Mouse (Mus musculus) CD4-positive, CD25-positive, alpha-beta regulatory T cell, adult 2 months (primary cell): ENCODE measurements around the gene Tmem204.
"Not testable (repeated sequence)": the region's sequence is repeated elsewhere in the genome, so short reads cannot be mapped to it uniquely, and the experiment has no call there.

Experiments used
- DNase-seq: peaks from one replicate; pipeline ENCODE4 v3.0.0-alpha.2; 2012; ENCODE audit warnings: low read depth, low spot score

The Tmem204 gene

DNA sequence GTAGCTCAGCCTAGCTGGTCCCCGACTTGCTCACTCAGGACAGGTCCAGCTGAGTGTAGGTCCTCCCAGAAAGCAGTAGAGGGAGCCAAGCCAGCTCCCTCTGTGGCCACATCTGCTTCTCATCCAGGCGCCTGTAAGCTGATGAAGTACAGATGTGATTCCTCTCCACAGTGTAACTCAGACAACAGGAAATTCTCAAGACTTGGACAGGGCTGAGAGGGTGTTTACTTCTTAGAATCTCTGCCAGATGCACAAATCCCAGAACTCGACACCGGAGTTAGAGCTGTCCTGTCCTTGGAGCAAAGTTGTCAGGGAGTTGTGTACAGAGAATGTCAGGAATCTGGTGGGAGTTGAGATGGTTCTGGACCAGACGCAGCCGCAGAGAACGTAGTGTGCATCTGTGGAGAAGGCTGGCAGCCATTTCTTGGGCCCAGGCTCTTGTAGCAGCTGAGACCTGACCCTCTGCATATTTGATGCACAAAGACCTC, at the start of gene Tmem204:
Gene Tmem204, minus strand, starts transcription at position 148 of the 488 bp plus-strand sequence.
- DNase-seq, result no peak

DNA sequence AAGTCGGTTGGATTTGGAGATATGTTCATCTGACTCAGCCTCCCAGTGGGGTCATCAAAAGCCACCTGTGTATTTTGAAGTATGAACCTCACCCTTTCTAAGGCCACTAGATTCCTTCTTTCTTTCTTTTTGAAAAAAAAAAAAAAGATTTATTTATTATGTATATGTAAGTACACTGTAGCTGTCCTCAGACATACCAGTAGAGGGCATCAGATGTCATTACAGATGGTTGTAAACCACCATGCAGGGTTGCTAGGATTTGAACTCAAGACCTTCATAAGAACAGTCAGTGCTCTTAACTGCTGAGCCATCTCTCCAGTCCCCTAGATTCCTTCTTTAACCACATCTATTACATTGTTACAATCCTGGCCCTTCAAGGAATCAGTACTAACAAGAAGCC, 46.7 kb upstream of the Tmem204 start:
- DNase-seq, result peak; percentile 58

DNA sequence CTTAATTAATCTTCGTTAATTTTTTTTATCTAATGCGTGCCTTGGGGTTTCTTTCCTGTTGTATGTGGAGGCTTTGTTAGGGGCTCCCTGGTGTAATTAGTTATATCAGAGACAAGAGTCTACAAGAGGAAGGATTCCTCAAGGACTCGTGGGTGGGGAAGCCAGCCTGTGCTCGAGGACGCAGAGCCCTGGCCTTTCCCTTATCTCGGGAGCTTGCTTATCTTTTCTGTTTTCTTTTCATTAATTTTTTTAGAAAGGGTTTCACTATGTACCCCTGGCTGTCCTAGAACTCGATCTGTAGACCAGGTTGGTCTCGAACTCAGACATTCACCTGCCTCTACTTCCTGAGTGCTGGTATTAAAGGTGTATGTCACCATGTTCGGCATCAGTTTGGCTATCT, 44.3 kb upstream of the Tmem204 start:
- no peak for DNase-seq

DNA sequence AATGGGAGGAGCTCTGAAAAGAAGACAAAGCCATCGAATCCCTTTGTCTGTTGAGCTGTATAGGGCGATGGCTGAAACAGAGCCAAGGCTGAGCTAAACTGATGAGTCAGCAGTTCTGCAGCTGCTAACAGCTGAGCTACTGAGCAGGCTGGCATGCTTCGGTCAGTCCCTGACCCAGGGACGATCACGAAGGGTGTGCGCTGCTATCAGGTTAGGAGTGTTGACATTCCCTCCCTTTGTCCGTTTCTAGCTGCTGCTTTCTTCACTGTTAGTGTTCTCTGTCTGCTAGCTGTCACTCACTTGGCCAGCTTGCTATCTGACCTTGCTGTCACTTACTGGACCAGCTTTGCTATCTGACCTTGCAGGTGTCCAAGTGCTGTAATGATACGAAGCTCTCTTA, 43.7 kb upstream of the Tmem204 start:
- DNase-seq, result no peak

DNA sequence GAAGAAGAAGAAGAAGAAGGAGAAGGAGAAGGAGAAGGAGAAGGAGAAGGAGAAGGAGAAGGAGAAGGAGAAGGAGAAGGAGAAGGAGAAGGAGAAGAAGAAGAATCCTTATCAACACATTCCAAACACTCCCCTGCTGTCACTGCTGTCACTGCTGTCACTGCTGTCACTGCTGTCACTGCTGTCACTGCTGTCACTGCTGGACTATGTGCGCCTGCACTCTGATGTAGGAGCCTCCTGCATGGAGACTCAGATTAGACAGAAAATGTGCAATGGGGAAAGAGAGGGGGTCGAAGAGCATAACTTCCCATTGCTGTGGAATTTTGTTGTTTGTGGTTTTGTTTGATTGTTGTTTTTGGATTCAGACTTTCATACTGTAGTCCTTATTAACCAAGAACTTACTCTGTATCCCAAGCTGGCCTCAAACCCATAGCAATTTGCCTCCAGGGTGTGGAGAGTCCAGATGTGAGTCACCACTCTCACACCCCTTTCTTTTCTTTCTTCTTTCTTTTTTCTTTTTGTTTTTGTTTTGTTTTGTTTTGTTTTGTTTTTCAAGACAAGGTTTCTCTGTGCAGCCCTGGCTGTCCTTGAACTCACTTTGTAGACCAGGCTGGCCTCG, 42.2 kb upstream of the Tmem204 start:
- DNase-seq, result not testable (repeated sequence)

DNA sequence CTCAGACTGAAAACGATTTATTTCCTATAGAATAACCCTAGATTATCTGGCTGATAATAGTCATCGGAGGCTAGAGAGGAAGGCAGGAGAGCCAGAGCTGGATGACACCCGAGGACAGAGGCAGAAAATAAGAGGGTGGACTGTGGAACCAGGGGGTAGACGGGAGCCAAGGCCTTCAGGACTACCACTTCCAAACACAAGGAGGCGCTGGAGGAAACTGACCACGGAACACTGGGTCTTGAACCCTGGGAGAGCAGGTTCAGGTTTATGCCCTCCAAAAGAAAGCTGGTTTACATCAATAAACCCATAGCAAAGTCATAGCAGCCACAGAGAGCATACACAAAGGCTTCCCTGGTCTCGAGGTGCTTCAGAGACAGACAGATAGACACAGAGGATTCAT, 40.6 kb upstream of the Tmem204 start:
- peak; percentile 66 for DNase-seq

DNA sequence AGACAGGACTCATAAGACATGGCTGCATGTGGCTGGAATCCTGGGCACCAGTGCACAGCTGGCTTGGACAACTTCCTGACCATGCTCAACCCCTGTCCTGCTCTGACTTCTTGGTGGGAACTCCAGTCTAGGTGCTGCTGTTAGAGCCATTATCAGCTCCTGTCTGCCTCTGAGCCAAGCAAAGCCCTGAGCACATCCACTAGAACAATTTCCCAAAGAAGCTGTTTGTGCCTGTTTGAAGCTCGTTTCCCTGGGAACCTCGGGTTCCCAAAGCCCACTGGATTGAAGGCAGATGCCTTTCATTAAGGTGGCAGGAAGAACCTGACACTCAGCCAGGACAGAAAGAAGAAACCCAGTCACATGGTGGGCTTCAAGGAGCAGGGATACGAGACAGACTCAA, 37.0 kb upstream of the Tmem204 start, which contains the start of gene Ptx4:
Gene Ptx4, plus strand, starts transcription at position 355 of the 400 bp plus-strand sequence.
- DNase-seq, result no peak

DNA sequence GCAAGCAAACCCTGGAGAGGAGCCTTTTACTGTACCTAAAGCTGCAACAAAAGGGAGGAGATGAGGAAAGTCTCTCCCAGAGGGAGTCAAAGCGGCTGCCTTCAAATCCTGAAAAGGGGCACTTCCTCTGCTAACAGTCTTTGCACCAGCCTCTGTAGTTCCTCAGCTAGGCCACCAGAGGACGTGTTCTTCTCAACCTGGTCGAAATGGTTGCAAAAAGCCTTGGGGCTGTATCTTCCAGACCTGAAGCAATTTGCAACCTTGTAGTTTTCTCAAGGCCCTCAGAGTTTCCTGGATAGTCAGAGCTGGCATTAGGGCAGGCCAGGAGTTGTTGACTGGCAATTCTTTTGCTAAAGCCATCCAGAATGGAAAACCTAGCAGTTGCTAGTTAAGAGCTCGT, 33.9 kb upstream of the Tmem204 start:
- DNase-seq, result peak; percentile 48

DNA sequence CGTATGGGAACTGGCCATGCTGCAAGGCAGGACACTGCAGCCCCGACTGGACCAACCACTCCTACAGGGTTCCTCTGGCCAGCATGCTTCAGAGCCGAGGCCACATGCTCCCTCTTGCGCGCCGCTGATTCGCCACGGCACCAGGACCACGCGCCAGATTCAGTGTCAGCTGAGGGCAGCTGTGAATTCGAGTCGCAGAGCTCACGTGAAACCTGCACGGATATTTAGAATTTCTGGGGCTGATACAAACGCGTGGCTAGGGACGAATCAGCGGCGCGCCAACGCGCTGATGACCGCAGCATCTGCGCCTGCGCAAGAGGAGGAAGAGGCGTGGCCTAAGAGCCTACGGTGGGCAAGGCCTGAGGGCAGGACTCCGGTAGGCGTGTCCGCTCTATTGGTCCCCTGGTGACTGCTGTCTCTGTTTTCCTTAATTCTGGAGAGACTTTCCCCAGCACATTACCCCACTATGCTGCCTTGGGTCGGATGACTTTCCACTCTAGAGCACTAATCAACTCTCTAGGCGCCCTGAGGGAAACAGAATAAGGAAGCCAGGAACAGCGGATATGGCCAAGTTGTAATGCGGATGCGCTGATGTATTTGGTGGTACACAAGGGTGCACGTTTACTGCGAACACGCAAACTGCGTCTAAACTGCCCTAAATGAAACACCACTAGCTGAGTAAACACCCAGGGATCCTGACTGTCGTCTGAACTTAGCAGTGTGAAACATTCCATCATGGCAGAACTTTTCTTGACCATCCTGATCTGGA, 32.5 kb upstream of the Tmem204 start, which contains the start of gene Telo2:
Gene Telo2, minus strand, starts transcription at position 304 of the 769 bp plus-strand sequence.
- peak; percentile 93 for DNase-seq

DNA sequence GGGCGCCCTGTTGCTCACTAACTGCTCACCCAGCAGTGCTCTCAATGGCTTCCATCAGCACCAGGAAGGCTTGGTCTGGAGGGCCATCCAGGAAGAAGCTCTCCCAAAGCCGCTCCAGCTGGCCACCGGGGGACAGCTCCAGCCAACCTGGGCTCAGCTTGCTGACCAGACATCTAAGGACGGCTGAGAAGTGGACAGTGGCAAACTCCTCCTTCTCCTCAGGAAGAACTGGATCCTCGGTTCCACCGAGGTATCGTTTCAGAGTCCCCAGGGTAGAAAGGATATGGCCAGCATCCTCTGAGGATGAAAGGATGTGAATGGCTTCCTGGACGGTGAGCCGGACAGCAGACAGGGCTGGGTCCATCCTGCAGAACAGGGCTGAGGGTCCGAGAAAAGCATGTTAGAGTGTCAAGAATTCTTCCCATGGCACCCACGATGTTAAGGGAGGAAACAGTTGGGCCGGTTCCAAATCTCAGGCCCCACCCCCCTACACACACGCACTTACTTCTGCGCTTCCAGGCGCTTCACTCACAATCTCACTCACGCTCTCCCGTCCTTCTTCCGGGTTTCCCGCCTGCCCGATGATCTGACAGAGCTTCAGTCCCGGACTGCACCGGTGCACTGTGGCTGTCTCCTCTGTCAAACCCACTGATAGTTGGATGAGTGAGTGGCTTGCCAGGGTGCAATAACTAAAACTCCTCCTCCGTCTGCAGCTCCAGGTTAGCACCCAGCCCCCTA, 31.7 kb upstream of the Tmem204 start:
- peak; percentile 68 for DNase-seq

DNA sequence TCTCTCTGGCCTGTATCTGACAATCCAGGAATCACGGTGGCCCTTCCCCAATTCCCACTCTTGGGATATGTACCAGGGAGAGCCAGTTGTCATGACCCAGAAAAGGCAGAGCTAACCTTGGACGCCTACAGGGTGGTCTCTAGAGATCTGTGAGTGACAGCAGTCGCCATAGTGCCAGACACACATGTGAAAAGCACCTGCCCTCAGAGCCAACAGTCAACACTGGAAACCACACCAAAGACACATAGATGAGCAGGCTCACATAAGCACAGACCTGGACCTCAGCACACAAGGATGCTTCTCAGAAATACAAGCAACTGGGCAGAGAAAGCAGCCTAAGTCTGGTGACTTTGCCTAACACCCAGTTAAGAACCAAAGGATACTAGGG, 29.0 kb upstream of the Tmem204 start:
- no peak for DNase-seq

DNA sequence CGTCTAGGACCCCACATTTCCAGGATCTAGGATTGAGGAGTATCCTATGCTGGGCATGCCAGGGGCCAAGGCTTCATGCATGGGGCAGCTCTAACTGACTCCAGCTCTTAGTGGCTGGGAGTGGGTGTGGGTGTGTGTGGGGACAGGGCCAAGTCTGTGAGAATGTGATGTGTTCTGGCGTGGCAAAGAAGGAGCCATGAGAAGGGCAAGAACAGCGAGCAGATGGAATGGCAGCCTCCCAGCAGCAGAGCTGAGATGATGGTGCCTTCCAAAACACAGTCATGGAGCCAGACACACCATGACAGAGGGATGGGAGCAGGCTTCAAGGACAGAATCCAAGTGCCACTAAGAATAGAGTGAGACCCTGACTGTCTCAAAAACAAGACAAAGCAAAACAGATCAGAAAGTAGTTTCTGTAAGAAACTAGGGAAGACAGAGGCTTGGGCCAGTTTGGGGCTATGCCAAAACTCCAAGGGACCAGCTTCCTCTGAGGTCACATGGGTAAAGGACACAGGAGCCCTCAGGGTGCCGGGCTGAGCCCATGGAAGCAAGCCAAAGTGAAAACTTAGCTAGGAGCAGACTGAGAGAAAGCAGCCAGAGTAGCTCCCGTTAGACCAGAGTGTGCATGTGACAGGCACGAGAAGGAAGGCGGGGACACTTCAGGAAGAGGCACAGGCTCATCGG, 28.5 kb upstream of the Tmem204 start:
- DNase-seq, result no peak

DNA sequence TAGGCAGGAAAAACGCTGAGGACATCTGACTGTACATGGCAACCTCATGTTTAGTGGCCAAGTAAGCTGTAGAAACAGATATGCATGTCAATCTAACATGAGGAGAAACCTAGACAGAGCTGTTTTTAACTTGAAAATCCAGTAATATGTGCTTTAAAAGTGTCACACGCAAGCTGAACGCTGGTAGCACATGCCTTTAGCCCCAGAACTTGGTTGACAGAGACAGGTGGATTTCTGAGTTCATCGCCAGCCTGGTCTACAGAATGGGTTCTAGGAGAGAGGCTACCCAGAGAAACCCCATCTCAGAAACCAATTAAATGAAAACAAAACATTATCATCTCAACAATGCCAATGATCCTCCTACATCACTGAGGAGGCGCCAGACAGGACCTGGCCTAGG, 27.8 kb upstream of the Tmem204 start:
- DNase-seq, result no peak

DNA sequence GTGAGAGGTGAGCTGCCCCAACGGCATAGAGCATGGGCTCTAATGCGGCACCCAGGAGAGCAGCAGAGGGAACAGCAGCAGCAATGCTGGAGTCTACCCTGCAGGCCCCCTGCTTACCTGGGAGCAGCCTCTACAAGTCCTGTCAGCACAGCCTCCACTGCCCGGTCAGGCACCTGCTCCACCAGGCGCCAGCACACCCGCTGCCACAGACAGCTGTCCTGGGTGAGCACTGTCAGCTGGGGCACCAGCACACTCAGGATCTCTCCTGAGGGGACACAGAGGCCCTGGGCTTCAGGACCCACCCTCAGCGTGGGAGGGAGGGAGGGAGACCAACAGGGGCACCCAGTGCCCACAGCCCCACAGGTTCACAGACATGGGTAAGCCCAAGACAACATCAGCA, 27.2 kb upstream of the Tmem204 start:
- no peak for DNase-seq

DNA sequence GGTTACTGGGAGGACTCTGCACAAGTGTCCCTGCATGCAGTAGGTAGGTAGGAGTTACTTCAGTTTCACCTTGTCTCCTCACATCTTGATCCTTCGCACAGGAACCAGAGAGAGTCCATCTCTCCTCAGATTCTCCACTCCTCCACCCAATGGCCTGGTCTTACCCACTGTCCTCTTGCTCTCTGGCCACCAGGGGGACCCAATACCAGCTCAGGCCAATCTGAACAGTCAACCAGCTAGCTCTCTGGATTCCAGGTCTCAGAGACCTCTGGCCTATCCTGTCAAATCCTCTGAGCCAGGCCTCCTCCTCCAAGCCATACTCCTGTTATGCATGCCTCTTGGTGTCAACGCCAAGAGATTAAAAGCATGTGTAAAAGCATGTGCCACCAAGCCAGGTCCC, 26.2 kb upstream of the Tmem204 start:
- peak; percentile 52 for DNase-seq

DNA sequence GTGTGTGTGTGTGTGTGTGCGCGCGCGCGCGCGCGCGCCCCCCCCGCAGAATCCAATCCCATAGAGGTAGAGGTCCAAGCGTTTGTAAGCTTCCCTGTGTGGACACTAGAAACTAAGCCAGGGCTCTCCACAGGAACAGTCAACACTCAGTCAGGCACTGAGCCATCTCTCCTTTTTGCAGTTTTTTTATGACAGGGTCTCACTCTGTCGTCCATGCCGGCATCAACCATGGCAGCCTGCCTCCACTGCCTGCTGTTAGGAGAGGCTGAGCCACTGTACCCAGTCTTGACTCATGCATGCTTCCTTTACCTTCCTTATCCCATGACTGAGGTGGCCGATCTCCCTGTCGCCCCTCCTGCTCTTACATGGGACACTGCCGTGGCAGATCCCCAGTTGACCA, 24.4 kb upstream of the Tmem204 start:
- DNase-seq, result no peak

DNA sequence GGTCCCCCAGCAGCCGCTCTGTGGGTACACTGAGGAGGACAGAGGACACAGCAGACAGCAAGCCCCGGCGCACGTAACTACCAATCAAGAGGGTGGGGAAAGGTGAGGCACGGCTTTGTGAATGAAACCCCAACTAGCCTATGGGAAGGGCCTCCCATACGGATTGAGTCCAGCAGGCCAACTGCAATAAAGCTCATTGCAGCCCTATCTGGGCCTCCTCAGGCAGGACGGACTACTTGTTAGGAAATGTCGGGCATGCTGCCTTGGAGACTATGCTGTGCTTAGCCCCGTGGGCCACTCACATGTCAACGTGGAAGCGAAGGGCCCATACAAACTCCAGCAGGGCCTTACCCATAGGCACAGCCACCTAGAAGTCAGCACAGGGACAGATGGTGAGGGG, 17.9 kb upstream of the Tmem204 start:
- DNase-seq, result no peak

DNA sequence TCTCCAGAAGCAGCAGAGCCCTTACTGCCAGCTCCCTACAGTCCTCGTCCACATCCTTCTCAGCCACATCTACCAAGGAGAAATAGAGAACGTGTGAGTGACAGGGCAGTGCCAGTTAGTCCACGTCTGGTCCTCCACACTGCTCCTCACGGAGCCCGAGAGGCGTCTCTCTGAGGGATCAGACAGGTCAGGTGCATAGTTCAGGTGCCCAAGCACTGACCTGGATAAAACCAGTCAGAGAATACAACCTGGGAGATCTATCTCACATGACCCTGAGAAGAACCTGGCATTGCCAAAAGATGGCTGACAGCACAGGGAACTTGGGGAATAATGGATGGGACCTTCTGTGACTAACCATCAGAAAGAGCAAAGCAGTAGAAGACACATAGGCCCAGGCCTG, 16.7 kb upstream of the Tmem204 start:
- no peak for DNase-seq

DNA sequence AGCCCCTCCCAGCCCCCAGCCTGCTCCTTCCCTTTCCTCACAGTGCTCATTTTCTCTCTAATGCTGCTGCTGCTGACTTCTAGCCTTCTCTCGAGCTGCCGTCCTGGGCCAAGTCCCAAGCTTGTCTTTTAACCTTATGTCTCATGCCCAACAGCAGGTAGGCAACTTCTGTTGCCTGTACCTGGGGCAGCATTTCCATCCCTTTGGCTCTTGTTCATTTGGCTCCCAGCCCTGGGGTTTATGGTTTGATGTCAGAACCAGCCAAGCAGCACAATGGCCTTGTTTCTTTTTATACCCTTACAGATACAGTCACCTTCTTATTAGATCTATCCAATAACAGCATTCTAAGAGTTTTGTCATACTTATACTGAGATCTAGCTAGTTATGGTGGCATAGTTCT, 12.8 kb upstream of the Tmem204 start:
- no peak for DNase-seq

DNA sequence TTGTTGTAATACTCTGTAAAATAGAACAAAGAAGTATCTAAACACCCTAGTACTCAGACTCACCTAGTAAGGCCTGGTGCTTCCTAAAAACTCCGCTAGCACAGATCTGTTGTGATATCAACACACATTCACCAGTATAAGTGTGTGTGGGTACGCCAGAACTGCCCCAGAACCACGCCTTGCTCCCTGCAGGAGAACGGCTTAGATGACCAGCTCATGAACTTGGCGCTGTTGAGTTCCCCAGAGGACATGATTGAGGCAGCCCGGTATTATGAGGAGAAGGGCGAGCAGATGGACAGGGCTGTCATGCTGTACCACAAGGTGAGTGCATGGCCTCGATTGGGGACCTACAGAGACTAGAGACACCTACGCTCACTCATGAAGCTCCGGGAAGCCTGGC, 7.1 kb upstream of the Tmem204 start:
- DNase-seq, result no peak

DNA sequence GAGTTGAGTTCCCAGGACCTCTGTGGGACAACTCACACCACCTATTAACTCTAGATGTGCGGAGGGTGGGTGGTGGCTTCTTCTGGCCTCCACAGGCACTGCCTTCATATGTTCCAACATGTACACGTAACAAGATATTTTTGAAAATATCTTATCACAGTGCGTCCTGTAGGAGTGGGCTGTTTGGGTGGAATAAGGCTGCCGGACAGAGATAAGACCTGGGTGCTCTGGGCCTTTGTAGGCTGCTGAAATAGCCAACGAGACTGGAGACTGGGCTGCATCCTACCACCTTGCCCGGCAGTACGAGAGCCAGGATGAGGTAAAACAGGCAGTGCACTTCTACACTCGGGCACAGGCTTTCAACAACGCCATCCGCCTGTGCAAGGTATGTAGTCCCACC, 5.8 kb upstream of the Tmem204 start:
- no peak for DNase-seq

DNA sequence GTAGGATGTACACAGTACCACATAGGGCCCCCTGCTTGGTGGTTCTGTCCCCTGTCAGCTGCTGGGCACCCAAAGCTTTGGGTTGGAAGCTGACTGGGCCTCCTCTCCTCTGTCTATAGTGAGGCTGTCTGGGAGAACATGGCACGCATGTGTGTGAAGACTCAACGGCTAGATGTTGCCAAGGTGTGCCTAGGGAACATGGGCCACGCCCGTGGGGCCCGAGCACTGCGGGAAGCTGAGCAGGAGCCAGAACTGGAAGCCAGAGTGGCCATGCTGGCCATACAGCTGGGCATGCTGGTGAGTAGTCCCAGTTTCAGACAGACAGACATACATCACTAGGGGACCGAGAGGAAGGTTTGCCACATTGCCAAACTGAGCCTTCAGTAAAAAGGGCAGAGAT, 3.3 kb upstream of the Tmem204 start:
- DNase-seq, result no peak
